Mouse (Mus musculus): ENCODE data around the gene Mycbpap. TPM values are rescaled to one million over a fixed set of nuclear protein-coding genes. Genes with fewer than 3 reads are reported as not detected.

The Mycbpap gene
- total RNA-seq (2021), result 1 to 10 TPM; 3.2 to 3.8 TPM
- long read RNA-seq, experiment 1, partial matches to known transcripts, result 1 of 3 reads
- long read RNA-seq, experiment 1, other reads (novel, unspliced or antisense), result 1 of 3 reads
- long read RNA-seq, experiment 2, result 0 reads

- intact Hi-C loops (cut with DNase I), result no loop called here
- DNase-seq (ENCODE audit: low spot score in 2 of 2), result peak; percentile 30 to 57
Observed at GRCm38 (mm10) chr11:94521219-94521843, at the start of gene Mycbpap. Mycbpap (minus strand) TSS chr11:94521742.

DNA sequence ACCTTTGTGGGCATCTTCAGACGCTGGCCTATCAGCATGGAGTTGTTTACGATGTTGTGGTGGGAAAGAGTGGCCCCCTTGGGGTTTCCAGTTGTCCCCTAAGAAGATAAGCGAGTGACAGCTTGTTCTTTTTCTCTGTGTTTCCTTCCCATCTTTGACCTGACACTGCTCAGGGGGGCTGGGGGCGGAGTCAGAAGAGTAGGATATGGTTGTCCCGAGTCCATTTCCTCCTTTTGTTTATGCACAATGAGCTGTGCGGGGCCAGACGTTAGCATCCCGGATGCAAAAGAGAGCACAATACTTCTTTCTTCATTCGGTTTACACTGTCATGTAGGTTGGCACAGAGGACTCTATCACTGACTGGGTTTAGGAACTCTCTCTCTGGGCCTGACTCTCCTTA, 49.1 kb upstream of the Mycbpap start:
- intact Hi-C loops (cut with DNase I), result no loop called here
- no peak for DNase-seq (ENCODE audit: low spot score in 2 of 2)

- intact Hi-C loops (cut with DNase I), result no loop called here
- no peak for DNase-seq (ENCODE audit: low spot score in 2 of 2)
Observed at GRCm38 (mm10) chr11:94567326-94567725, 45.8 kb upstream of the Mycbpap start.

GRCm38 (mm10) chr11:94566534-94566933, 45.0 kb upstream of the Mycbpap start:
- intact Hi-C loops (cut with DNase I), result no loop called here
- no peak for DNase-seq (ENCODE audit: low spot score in 2 of 2)

GRCm38 (mm10) chr11:94565151-94565479, 43.6 kb upstream of the Mycbpap start:
- intact Hi-C loops (cut with DNase I), result no loop called here
- no peak for DNase-seq (ENCODE audit: low spot score in 2 of 2)

DNA sequence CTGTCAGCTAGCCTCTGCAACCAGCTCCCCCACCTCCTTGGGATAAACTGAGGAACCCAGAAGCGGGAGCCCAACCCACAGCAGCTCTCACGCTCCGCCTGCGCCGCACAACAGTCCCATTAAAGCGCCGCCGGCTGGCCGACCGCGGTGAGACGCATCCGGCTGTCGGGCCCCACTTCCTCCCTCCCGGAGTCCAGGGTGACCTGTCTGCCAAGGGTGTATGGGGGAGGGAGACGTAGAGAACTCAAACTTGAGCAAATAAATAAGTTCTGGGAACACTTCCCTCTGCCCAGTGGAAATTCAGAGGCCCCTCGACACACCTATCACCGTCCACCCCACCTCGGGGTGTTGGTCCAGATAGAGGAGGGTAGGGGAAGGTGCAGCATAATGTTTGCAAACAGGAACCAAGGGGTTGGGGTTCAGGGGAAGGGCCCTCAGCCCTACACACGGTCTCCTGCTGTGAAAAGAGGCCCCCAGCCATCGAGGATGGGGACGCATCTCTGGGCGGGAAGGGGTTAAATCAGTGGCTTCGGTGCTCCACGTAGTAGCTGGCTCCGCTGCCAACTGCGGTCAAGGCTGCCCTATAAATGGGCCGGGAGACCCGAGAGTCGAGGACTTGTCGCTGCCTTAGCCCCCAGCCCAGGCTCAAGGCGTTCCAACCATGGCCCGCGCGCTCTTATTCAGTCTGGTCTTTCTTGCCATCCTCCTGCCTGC, 43.1 kb upstream of the Mycbpap start, which contains the start of gene Chad:
TSS of gene Chad (plus strand) at position 611 of the 714 bp plus-strand sequence.
- intact Hi-C loops (cut with DNase I), result no loop called here
- peak in 1 of 2 experiments; percentile 44 for DNase-seq (ENCODE audit: low spot score in 2 of 2)

DNA sequence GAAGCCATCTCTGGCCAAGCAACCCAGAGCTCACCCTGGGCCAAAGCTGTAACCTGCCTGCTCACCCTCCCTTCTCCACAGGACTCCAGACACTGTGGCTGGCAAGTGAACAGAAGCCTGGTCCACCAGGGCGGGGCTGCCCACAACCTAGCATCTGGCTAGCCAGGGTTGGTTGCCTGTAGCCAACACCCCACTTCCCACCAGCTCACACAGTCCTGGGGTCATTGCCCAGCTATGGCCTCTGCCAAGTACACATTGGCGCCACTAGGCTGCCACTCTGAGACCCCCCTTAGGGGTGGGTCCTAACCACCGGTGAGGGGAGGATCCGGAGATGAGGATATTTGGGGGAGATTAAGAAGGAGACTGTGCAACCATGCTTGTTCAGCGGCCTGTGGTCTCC, 42.3 kb upstream of the Mycbpap start:
- DNase-seq (ENCODE audit: low spot score in 2 of 2), result no peak

GRCm38 (mm10) chr11:94563383-94563782, 41.8 kb upstream of the Mycbpap start:
- intact Hi-C loops (cut with DNase I), result no loop called here
- no peak for DNase-seq (ENCODE audit: low spot score in 2 of 2)

More for the DNA sequence above, 42.3 kb upstream of the Mycbpap start:
- intact Hi-C loops (cut with DNase I), result no loop called here

GRCm38 (mm10) chr11:94558226-94558625, 36.7 kb upstream of the Mycbpap start:
- peak; percentile 51 to 80 for DNase-seq (ENCODE audit: low spot score in 2 of 2)
- intact Hi-C loops (cut with DNase I), result no loop called here

DNA sequence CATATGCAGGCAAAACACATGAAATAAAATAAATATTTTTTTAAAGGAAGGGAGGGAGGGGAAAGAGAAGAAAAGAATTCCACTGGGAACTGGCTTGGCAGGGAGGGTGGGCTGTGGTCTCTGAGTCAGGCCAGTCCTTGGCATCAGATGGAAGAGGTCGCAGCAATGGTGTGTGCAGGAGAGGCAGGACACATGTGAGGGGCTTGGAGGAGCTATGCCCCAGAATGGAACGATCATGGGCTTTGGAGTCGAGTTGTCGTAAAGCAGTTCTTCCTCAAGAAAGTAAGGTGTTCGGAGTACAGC, 28.9 kb upstream of the Mycbpap start:
- DNase-seq (ENCODE audit: low spot score in 2 of 2), result no peak
- intact Hi-C loops (cut with DNase I), result no loop called here

GRCm38 (mm10) chr11:94549691-94550441, 28.3 kb upstream of the Mycbpap start:
- peak in 1 of 2 experiments; percentile 54 for DNase-seq (ENCODE audit: low spot score in 2 of 2)
- intact Hi-C loops (cut with DNase I), result loop anchor here (5.0 kb wide), 2 partner anchors 128 to 213 kb away; no protein-coding TSS in a partner anchor

DNA sequence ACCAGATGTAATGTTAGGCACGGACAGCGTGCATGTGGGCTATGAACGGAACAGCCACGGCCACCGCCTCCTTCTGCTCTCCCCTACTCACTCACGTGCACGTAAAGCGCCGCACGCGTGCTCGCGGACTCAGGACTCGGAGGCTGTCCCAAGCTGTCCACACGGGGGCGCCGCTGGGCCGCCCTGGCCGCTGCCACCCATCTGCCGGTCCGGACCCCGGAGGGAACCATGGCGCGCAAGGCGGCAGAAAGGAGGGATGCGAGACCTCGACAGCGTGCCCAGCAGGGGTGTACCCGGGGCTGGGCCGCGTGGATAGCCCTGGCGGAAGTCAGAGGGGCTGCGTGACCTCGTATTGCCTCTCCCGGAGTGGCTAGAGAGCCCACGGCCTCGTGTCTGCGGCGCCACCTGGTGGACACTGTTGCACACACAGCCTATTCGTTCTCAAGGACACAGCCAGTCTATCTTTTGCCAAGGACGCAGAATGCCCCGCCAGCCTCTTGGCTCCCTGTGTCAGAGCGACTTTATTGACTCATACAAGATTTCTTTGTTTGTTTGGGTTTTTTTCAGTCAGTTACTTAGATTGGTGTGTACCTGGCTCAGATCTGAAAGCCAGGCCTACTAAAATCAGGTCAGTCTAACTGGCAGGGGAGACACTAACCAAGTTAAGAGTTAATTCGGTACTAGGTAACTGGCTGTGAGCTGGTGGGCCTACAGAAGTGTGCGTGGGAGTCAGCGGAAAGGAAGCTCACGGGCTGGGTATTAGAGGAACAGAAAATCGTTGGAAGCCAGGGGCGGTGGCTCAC, 27.5 kb upstream of the Mycbpap start, which contains the start of gene Rsad1:
TSS of gene Rsad1 (minus strand) at position 368 of the 803 bp plus-strand sequence.
- intact Hi-C loops (cut with DNase I), result loop anchor here (5.0 kb wide), 2 partner anchors 127 to 212 kb away; no protein-coding TSS in a partner anchor
- DNase-seq (ENCODE audit: low spot score in 2 of 2), result peak; percentile 96 to 97

GRCm38 (mm10) chr11:94548041-94548784, 26.7 kb upstream of the Mycbpap start:
- peak; percentile 56 to 76 for DNase-seq (ENCODE audit: low spot score in 2 of 2)
- intact Hi-C loops (cut with DNase I), result loop anchor here (5.0 kb wide), 2 partner anchors 126 to 211 kb away; no protein-coding TSS in a partner anchor

DNA sequence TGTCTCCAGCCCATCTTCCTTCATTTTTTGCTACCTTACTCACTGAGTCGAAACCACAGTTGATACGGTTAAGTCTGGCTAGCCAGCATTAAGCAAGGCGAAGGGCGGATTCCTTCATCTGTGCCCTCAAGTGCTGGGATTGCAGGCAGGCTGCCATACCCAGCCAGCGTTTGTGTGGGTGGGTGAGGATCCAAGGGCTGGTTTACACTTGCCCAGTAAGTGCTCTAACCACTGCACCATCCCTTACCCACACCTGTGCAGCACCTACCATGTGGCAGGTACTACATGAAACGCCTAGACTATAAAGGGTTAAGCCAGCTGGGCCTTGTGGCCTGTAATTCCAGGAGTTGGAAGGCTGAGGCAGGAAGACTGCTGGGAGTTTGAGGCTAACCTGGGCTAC, 25.7 kb upstream of the Mycbpap start:
- DNase-seq (ENCODE audit: low spot score in 2 of 2), result no peak
- intact Hi-C loops (cut with DNase I), result loop anchor here (5.0 kb wide), 2 partner anchors 125 to 210 kb away; no protein-coding TSS in a partner anchor

- DNase-seq (ENCODE audit: low spot score in 2 of 2), result no peak
- intact Hi-C loops (cut with DNase I), result loop anchor here (5.0 kb wide), 2 partner anchors 124 to 209 kb away; no protein-coding TSS in a partner anchor
Observed at GRCm38 (mm10) chr11:94546381-94546780, 24.8 kb upstream of the Mycbpap start.

DNA sequence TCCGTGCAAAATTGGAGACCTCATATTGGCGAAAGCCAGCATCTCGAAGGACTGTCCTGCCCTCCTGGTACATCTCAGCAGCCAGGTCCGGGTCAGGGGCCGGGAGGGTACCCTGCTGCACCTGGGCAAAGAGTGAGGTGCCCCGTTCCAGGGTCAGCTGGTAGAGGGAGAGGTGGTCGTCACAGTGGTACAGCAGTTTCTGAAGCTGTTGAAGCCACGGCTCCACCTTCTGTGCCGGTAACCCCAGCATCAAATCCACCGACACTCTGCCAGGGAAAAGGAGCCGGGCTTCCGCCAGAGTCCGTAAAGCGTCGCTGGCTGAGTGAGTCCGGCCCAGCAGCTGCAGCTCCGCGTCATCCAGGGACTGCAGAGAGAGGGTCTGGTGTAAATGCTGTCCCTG, 22.9 kb upstream of the Mycbpap start:
- intact Hi-C loops (cut with DNase I), result no loop called here
- peak in 1 of 2 experiments; percentile 45 for DNase-seq (ENCODE audit: low spot score in 2 of 2)

GRCm38 (mm10) chr11:94543932-94544331, 22.4 kb upstream of the Mycbpap start:
- intact Hi-C loops (cut with DNase I), result no loop called here
- peak; percentile 96 to 98 for DNase-seq (ENCODE audit: low spot score in 2 of 2)

- intact Hi-C loops (cut with DNase I), result no loop called here
- DNase-seq (ENCODE audit: low spot score in 2 of 2), result no peak
Observed at GRCm38 (mm10) chr11:94543344-94543743, 21.8 kb upstream of the Mycbpap start.

Data from left cerebral cortex, postnatal 14 days (tissue).